Mouse (Mus musculus) liver, adult 2 months (tissue): ENCODE results near the gene Rrp9. TPM values are rescaled to one million over a fixed set of nuclear protein-coding genes. Genes with fewer than 3 reads are reported as not detected.
A peak's percentile ranks its signal among the peaks of the same experiment; 100 is the strongest.

Experiments used
- DNase-seq: peaks from one replicate; pipeline ENCODE4 v3.0.0-alpha.2; 2011; ENCODE audit warnings: low read depth, low spot score; ENCODE audit errors: extremely low read depth
- H3K27ac ChIP-seq: fragments of 200-500 bp; replicated peaks from 2 replicates; pipeline ENCODE4 v1.5.1; 2012; ENCODE audit warnings: low read depth, mild to moderate bottlenecking, control low read depth, inconsistent platforms, low read length; ENCODE audit not compliant: insufficient read depth
- H3K27me3 ChIP-seq: fragments of 200-500 bp; 2 replicates; pipeline ENCODE4 v1.6.1; 2012; ENCODE audit warnings: mild to moderate bottlenecking, moderate library complexity, low read length, inconsistent platforms; ENCODE audit not compliant: control insufficient read depth, insufficient read depth
- H3K36me3 ChIP-seq: fragments of 200-500 bp; 2 replicates; pipeline ENCODE4 v1.6.1; 2012; ENCODE audit warnings: low read length, inconsistent platforms; ENCODE audit not compliant: control insufficient read depth, insufficient read depth
- H3K4me1 ChIP-seq: fragments of 200-500 bp; 2 replicates; pipeline ENCODE4 v1.6.1; 2011; ENCODE audit warnings: low read length; ENCODE audit not compliant: control insufficient read depth, insufficient read depth
- H3K4me3 ChIP-seq: fragments of 200-500 bp; 2 replicates; pipeline ENCODE4 v1.5.1; 2011; ENCODE audit warnings: low read depth, mild to moderate bottlenecking, control low read depth, low read length, moderate library complexity; ENCODE audit not compliant: insufficient read depth
- H3K79me2 ChIP-seq: fragments of 200-500 bp; 2 replicates; pipeline ENCODE4 v1.6.1; 2012; ENCODE audit warnings: inconsistent platforms, mild to moderate bottlenecking, low read length, moderate library complexity; ENCODE audit not compliant: control insufficient read depth, insufficient read depth
- H3K9ac ChIP-seq: fragments of 200-500 bp; 2 replicates; pipeline ENCODE4 v1.6.1; 2012; ENCODE audit warnings: low read depth, mild to moderate bottlenecking, control low read depth, inconsistent platforms, low read length
- CTCF ChIP-seq: fragments of 200-500 bp; IDR thresholded peaks from 2 replicates; pipeline ENCODE4 v1.5.1; 2011; ENCODE audit warnings: low read depth, low read length, control low read depth
- POLR2A ChIP-seq: fragments of 200-500 bp; IDR thresholded peaks from 2 replicates; pipeline ENCODE4 v1.6.1; 2011; ENCODE audit warnings: low read length, control low read depth; ENCODE audit not compliant: insufficient read depth; ENCODE audit errors: extremely low read depth
- WGBS: fragments of 180-500 bp; shearing (Covaris S2); methylation state at CpG from one replicate; pipeline ENCODE4 v1.1.7; 2018; 5-methylcytosine and 5-hydroxymethylcytosine counted together
- polyA plus RNA-seq: library from polyadenylated mRNA; depleted of rRNA; stranded (reverse); fragments of >200 nt; gene quantifications from 2 replicates; pipeline ENCODE4 v1.2.3, GENCODE M21; 2012
- total RNA-seq: library from RNA; depleted of rRNA; stranded (reverse); fragments of >200 nt; gene quantifications from 2 replicates; pipeline ENCODE4 v1.2.3, GENCODE M21; 2014

Rrp9 gene
- total and polyA plus RNA-seq, 2 experiments: 7.8 to 16.0 TPM

GRCm38 (mm10) chr9:106473081-106473752 is 2.5 kb upstream of the Rrp9 start:
- H3K4me1 ChIP-seq: peaks cover 16% of the 10 kb centered on the region
- H3K27me3 ChIP-seq: no peaks in the 10 kb centered on the region
- H3K79me2 ChIP-seq: peaks cover 2% of the 10 kb centered on the region; the same call in 1 of the 2 replicates
- no peak for DNase-seq
- no peak overlapping the region for H3K27ac ChIP-seq
- no peak overlapping the region for H3K4me3 ChIP-seq
- WGBS: 93% methylated on average over 16 of the region's 16 CpGs
- H3K36me3 ChIP-seq: no peaks in the 10 kb centered on the region
- no peak for TF ChIP-seq POLR2A
- TF ChIP-seq CTCF: no peak
- no peak overlapping the region for H3K9ac ChIP-seq

- Histone ChIP-seq H3K27ac (no peak overlapping the region), H3K36me3 (no peaks in the 10 kb centered on the region), H3K79me2 (peaks cover 3% of the 10 kb centered on the region; the same call in 1 of the 2 replicates), H3K4me3 (no peak overlapping the region), H3K27me3 (no peaks in the 10 kb centered on the region), H3K4me1 (peaks cover 16% of the 10 kb centered on the region), H3K9ac (no peak overlapping the region)
- TF ChIP-seq CTCF: no peak
- TF ChIP-seq POLR2A: no peak
- 86% methylated on average over 5 of the region's 5 CpGs for WGBS
- no peak for DNase-seq
These were observed 2.0 kb upstream of the Rrp9 start for GRCm38 (mm10) chr9:106473753-106474105.

GRCm38 (mm10) chr9:106474456-106474855 is 1.3 kb upstream of the Rrp9 start:
- H3K4me3 ChIP-seq: no peak overlapping the region
- H3K79me2 ChIP-seq: peaks cover 3% of the 10 kb centered on the region; the same call in 1 of the 2 replicates
- DNase-seq: peak; percentile 49
- no peaks in the 10 kb centered on the region for H3K36me3 ChIP-seq
- WGBS: 9% methylated on average over 6 of the region's 6 CpGs
- no peaks in the 10 kb centered on the region for H3K27me3 ChIP-seq
- H3K9ac ChIP-seq: no peak overlapping the region
- TF ChIP-seq POLR2A: no peak
- TF ChIP-seq CTCF: peak; percentile 90
- no peak overlapping the region for H3K27ac ChIP-seq
- peaks cover 14% of the 10 kb centered on the region for H3K4me1 ChIP-seq

- no peak overlapping the region for H3K27ac ChIP-seq
These were observed 717 bp upstream of the Rrp9 start for GRCm38 (mm10) chr9:106475046-106475445.

GRCm38 (mm10) chr9:106476002-106476923 is 500 bp downstream of the Rrp9 start:
- Histone ChIP-seq H3K36me3 (no peaks in the 10 kb centered on the region), H3K4me3 (peak overlapping the region; percentile 51), H3K79me2 (peaks cover 3% of the 10 kb centered on the region; the same call in 1 of the 2 replicates), H3K27me3 (no peaks in the 10 kb centered on the region), H3K9ac (peak overlapping the region; percentile 62), H3K4me1 (peaks cover 14% of the 10 kb centered on the region), H3K27ac (peak overlapping the region; percentile 93)
- 2% methylated on average over 16 of the region's 16 CpGs for WGBS
- DNase-seq: peak; percentile 92
- TF ChIP-seq POLR2A: no peak
- TF ChIP-seq CTCF: no peak

More at GRCm38 (mm10) chr9:106475046-106475445, 717 bp upstream of the Rrp9 start:
- no peak for DNase-seq
- no peaks in the 10 kb centered on the region for H3K36me3 ChIP-seq
- no peaks in the 10 kb centered on the region for H3K27me3 ChIP-seq
- TF ChIP-seq CTCF (no peak), POLR2A (no peak)
- H3K79me2 ChIP-seq: peaks cover 3% of the 10 kb centered on the region; the same call in 1 of the 2 replicates
- peaks cover 14% of the 10 kb centered on the region for H3K4me1 ChIP-seq
- H3K9ac ChIP-seq: peak overlapping the region; percentile 62; the same call in 1 of the 2 replicates
- 72% methylated on average over 7 of the region's 7 CpGs for WGBS
- no peak overlapping the region for H3K4me3 ChIP-seq
